Mouse (Mus musculus) MEL (cell line): ENCODE results near the gene Mtcl1. TPM values are rescaled to one million over a fixed set of nuclear protein-coding genes. Genes with fewer than 3 reads are reported as not detected.

Experiments used
- DNase-seq: peaks from one replicate; pipeline ENCODE4 v3.0.0; 2011; ENCODE audit warnings: low read depth, low spot score
- H3K27ac ChIP-seq: 2 replicates; pipeline ENCODE4 v1.5.1; 2012; ENCODE audit warnings: low read depth, mild to moderate bottlenecking, control low read depth, low read length, moderate library complexity; ENCODE audit not compliant: control insufficient read depth
- H3K27me3 ChIP-seq, 2 experiments: fragments of 150-350 bp in 1 of 2; sonication (generic) in 1 of 2; 2 replicates each; pipeline ENCODE4 v1.6.1; 2012; ENCODE audit warnings: low read length in 2 of 2, mild to moderate bottlenecking in 2 of 2, improper control_type of control experiment in 1 of 2, moderate library complexity in 1 of 2; ENCODE audit not compliant: insufficient read depth in 2 of 2, control insufficient read depth in 1 of 2
- H3K36me3 ChIP-seq, 2 experiments: 2 replicates each; pipeline ENCODE4 v1.6.1; 2012 to 2014; ENCODE audit warnings: low read length in 2 of 2, improper control_type of control experiment in 1 of 2, inconsistent platforms in 1 of 2, mild to moderate bottlenecking in 1 of 2; ENCODE audit not compliant: insufficient read depth in 2 of 2, control insufficient read depth in 1 of 2
- H3K4me1 ChIP-seq, 2 experiments: fragments of 150-350 bp in 1 of 2; sonication (generic) in 1 of 2; 2 replicates each; pipeline ENCODE4 v1.6.1; 2012; ENCODE audit warnings: low read length in 2 of 2, improper control_type of control experiment in 1 of 2, mild to moderate bottlenecking in 1 of 2; ENCODE audit not compliant: insufficient read depth in 2 of 2, control insufficient read depth in 1 of 2
- H3K4me3 ChIP-seq, 2 experiments: fragments of 150-350 bp in 1 of 2; sonication (generic) in 1 of 2; 2 replicates each; pipeline ENCODE4 v1.5.1; 2012; ENCODE audit warnings: low read depth in 2 of 2, low read length in 2 of 2, mild to moderate bottlenecking in 2 of 2, moderate library complexity in 2 of 2, control low read depth in 1 of 2, improper control_type of control experiment in 1 of 2; ENCODE audit not compliant: control insufficient read depth in 1 of 2, insufficient read depth in 1 of 2
- H3K79me2 ChIP-seq: 2 replicates; pipeline ENCODE4 v1.6.1; 2012; ENCODE audit warnings: mild to moderate bottlenecking, low read length, moderate library complexity; ENCODE audit not compliant: control insufficient read depth, poor library complexity, insufficient read depth
- H3K9ac ChIP-seq: 2 replicates; pipeline ENCODE4 v1.6.1; 2012; ENCODE audit warnings: low read depth, mild to moderate bottlenecking, control low read depth, low read length, moderate library complexity; ENCODE audit not compliant: control insufficient read depth, poor library complexity, severe bottlenecking
- H3K9me3 ChIP-seq: fragments of 150-350 bp; sonication (generic); replicated peaks from 2 replicates; pipeline ENCODE4 v1.6.1; 2012; ENCODE audit warnings: mild to moderate bottlenecking, low read length, improper control_type of control experiment, moderate library complexity; ENCODE audit not compliant: insufficient read depth
- CTCF ChIP-seq, 3 experiments: IDR thresholded peaks in 2 of 3; conservative IDR thresholded peaks in 1 of 3; 2 replicates each; pipeline ENCODE4 v1.5.1; 2011 to 2012; ENCODE audit warnings: low read length in 3 of 3, low read depth in 2 of 3, mild to moderate bottlenecking in 2 of 3, improper control_type of control experiment in 1 of 3, inconsistent platforms in 1 of 3, mixed read lengths in 1 of 3, moderate library complexity in 1 of 3; ENCODE audit not compliant: control insufficient read depth in 1 of 3, insufficient read depth in 1 of 3, poor library complexity in 1 of 3, severe bottlenecking in 1 of 3
- E2F4 ChIP-seq: IDR thresholded peaks from 2 replicates; pipeline ENCODE4 v1.6.1; 2011; ENCODE audit warnings: low read depth, low read length, improper control_type of control experiment, borderline replicate concordance
- ELF1 ChIP-seq: IDR thresholded peaks from 2 replicates; pipeline ENCODE4 v1.6.1; 2014; ENCODE audit warnings: low read depth, mild to moderate bottlenecking, inconsistent platforms, low read length, improper control_type of control experiment, moderate library complexity
- EP300 ChIP-seq, 2 experiments: IDR thresholded peaks; 2 replicates each; pipeline ENCODE4 v1.6.1; 2011; ENCODE audit warnings: improper control_type of control experiment in 2 of 2, low read length in 2 of 2, low read depth in 1 of 2, mild to moderate bottlenecking in 1 of 2
- GABPA ChIP-seq: IDR thresholded peaks from 2 replicates; pipeline ENCODE4 v1.6.1; 2012; ENCODE audit warnings: low read depth, mild to moderate bottlenecking, inconsistent platforms, low read length, improper control_type of control experiment, moderate library complexity
- GATA1 ChIP-seq: IDR thresholded peaks from 2 replicates; pipeline ENCODE4 v1.6.1; 2011; ENCODE audit warnings: low read depth, low read length, improper control_type of control experiment
- MAFK ChIP-seq: IDR thresholded peaks from 2 replicates; pipeline ENCODE4 v1.6.1; 2011; ENCODE audit warnings: low read depth, mild to moderate bottlenecking, low read length, improper control_type of control experiment, borderline replicate concordance
- MAX ChIP-seq: IDR thresholded peaks from 2 replicates; pipeline ENCODE4 v1.6.1; 2011; ENCODE audit warnings: low read length, improper control_type of control experiment
- MAZ ChIP-seq: IDR thresholded peaks from 2 replicates; pipeline ENCODE4 v1.6.1; 2012; ENCODE audit warnings: low read depth, mild to moderate bottlenecking, inconsistent platforms, low read length, improper control_type of control experiment
- MYB ChIP-seq: IDR thresholded peaks from 2 replicates; pipeline ENCODE4 v1.6.1; 2011; ENCODE audit warnings: mild to moderate bottlenecking, low read depth, low read length, improper control_type of control experiment
- POLR2AphosphoS2 ChIP-seq: IDR thresholded peaks from 2 replicates; pipeline ENCODE4 v1.6.1; 2011; ENCODE audit warnings: low read length, improper control_type of control experiment
- RAD21 ChIP-seq: IDR thresholded peaks from 2 replicates; pipeline ENCODE4 v1.6.1; 2011; ENCODE audit warnings: mild to moderate bottlenecking, low read depth, low read length, improper control_type of control experiment
- RCOR1 ChIP-seq: IDR thresholded peaks from 2 replicates; pipeline ENCODE4 v1.6.1; 2012; ENCODE audit warnings: low read depth, mild to moderate bottlenecking, inconsistent platforms, low read length, improper control_type of control experiment
- TCF12 ChIP-seq: IDR thresholded peaks from 2 replicates; pipeline ENCODE4 v1.6.1; 2014; ENCODE audit warnings: low read depth, mild to moderate bottlenecking, inconsistent platforms, low read length, improper control_type of control experiment, moderate library complexity
- USF1 ChIP-seq: IDR thresholded peaks from 2 replicates; pipeline ENCODE4 v1.6.1; 2014; ENCODE audit warnings: low read depth, mild to moderate bottlenecking, inconsistent platforms, low read length, improper control_type of control experiment, moderate library complexity
- ZKSCAN1 ChIP-seq: IDR thresholded peaks from 2 replicates; pipeline ENCODE4 v1.6.1; 2012; ENCODE audit warnings: low read depth, mild to moderate bottlenecking, inconsistent platforms, low read length, improper control_type of control experiment, moderate library complexity
- ZMIZ1 ChIP-seq: IDR thresholded peaks from 2 replicates; pipeline ENCODE4 v1.6.1; 2012; ENCODE audit warnings: low read depth, mild to moderate bottlenecking, inconsistent platforms, low read length, improper control_type of control experiment, moderate library complexity
- ZNF384 ChIP-seq: IDR thresholded peaks from 2 replicates; pipeline ENCODE4 v1.6.1; 2012; ENCODE audit warnings: low read depth, mild to moderate bottlenecking, inconsistent platforms, low read length, improper control_type of control experiment
- polyA plus RNA-seq, 2 experiments: library from polyadenylated mRNA; stranded (reverse) in 1 of 2; unstranded in 1 of 2; fragments of >175 nt in 1 of 2; fragments of >200 nt in 1 of 2; gene quantifications; 2 replicates each; pipeline versions ENCODE4 v1.2.1 to v1.2.4; 2012; ENCODE audit warnings: low replicate concordance in 2 of 2, low read depth in 1 of 2; ENCODE audit not compliant: insufficient read length in 2 of 2, insufficient read depth in 1 of 2, missing spikeins in 1 of 2
- total RNA-seq: library from RNA; depleted of rRNA; stranded (reverse); fragments of 300-350 nt; gene quantifications from 2 replicates; pipeline ENCODE4 v1.2.3, GENCODE M21; 2012

Gene Mtcl1
- total and polyA plus RNA-seq, 3 experiments: not detected

DNA sequence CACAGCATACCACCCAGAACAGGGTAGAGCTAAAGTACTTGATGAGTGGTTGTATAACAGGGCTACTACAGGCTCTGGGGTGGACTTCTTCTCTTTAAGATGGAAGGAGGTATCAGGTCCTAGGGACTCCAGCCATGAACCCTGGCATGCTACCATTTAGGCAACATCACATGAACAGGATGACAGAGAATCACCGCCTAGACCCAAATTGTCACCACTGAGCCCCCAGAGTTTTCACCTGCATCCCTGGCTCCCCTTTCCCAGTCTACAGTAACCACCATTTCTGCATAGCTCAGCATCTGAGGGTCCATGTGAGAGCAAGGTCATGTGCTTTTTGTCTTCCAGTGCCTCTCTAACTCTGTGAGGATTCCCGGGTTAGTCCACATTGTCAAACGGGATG is 124.7 kb downstream of the Mtcl1 start:
- Histone ChIP-seq H3K36me3 (no peaks in the 10 kb centered on the region), H3K79me2 (no peaks in the 10 kb centered on the region), H3K4me3 (no peak overlapping the region), H3K9me3 (no peaks in the 10 kb centered on the region), H3K9ac (no peak overlapping the region), H3K27me3 (no peaks in the 10 kb centered on the region), H3K27ac (no peak overlapping the region), H3K4me1 (no peaks in the 10 kb centered on the region)
- no peak for DNase-seq
- TF ChIP-seq RCOR1 (no peak), E2F4 (no peak)

DNA sequence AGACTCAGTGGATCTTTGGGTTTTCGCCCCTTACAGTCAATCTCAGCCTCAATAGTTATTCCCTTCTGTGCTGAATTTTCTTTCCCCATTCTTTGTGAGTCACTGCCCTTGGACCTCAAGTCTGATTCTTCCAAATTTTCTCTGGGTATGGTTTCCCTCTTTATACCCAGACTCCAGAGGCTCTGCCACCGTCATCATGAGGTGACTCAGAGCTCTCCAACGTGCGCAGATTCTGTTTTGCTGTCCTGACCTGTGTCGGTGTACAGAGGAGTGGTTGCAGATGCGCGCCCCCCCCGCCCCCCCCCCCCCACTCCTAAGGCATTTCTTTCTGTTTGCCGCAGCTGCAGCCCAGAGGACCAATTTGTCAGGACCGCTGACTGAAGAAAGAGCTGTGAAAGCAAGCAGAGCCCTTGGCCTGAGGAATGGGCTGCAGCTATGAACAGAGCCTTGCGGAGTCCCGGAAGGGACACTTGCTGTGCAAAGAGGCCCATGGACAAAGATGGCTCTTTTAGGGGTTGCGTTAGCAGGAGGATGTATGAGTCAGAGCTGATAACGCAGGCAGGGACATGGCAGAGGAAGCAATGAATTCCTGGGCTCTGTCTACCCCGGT is 126.8 kb downstream of the Mtcl1 start:
- no peaks in the 10 kb centered on the region for H3K36me3 ChIP-seq
- TF ChIP-seq GATA1 (no peak), RCOR1 (no peak), TCF12 (no peak), MAZ (no peak), ZMIZ1 (no peak), ZKSCAN1 (no peak), USF1 (no peak), MYB (no peak), CTCF (IDR thresholded peaks at IDR 0.05 in 2 of 3, conservative IDR thresholded peaks at IDR 0.05 in 1 of 3; ENCODE audit: control insufficient read depth in 1 of 3, insufficient read depth in 1 of 3, low read depth in 2 of 3, low read length in 3 of 3, poor library complexity in 1 of 3, severe bottlenecking in 1 of 3) (no peak), GABPA (no peak)
- TF ChIP-seq, all 39 proteins: peak for 0
- Histone ChIP-seq H3K27me3 (no peaks in the 10 kb centered on the region), H3K4me3 (no peak overlapping the region), H3K9me3 (no peaks in the 10 kb centered on the region), H3K79me2 (no peaks in the 10 kb centered on the region), H3K4me1 (no peaks in the 10 kb centered on the region), H3K27ac (no peak overlapping the region), H3K9ac (no peak overlapping the region)
- no peak for DNase-seq

DNA sequence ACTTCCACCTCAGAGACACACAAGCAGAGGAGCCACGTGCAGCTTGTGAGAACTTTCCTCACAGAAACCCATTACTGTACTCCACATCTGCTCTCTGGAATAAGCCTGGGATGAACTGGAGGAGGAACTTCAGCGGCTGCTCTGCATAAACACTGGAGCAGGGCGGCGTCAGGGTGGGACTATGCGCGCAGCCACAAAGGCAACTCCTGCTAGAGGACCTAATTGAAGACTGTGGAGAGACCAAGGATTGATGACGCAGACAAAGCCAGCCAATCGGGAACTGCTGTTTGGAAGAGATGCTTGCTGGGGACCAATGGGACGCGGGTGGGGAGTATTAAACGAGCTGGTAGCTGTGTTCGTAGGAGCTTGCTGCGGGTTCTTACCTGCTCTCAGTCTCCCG is 127.6 kb downstream of the Mtcl1 start:
- H3K27ac ChIP-seq: no peak overlapping the region
- H3K4me3 ChIP-seq: no peak overlapping the region
- DNase-seq: no peak
- TF ChIP-seq ZMIZ1: no peak
- no peak for TF ChIP-seq CTCF (IDR thresholded peaks at IDR 0.05 in 2 of 3, conservative IDR thresholded peaks at IDR 0.05 in 1 of 3; ENCODE audit: control insufficient read depth in 1 of 3, insufficient read depth in 1 of 3, low read depth in 2 of 3, low read length in 3 of 3, poor library complexity in 1 of 3, severe bottlenecking in 1 of 3)
- TF ChIP-seq TCF12: no peak
- TF ChIP-seq MAZ: no peak
- no peak for TF ChIP-seq ELF1
- TF ChIP-seq EP300 (IDR thresholded peaks at IDR 0.05; ENCODE audit: low read depth in 1 of 2, low read length in 2 of 2): no peak
- no peak for TF ChIP-seq RAD21
- TF ChIP-seq USF1: no peak
- no peak for TF ChIP-seq ZNF384
- no peak for TF ChIP-seq E2F4
- TF ChIP-seq MAX: no peak
- no peak for TF ChIP-seq MAFK
- TF ChIP-seq POLR2AphosphoS2: no peak
- no peaks in the 10 kb centered on the region for H3K79me2 ChIP-seq
- H3K4me1 ChIP-seq: no peaks in the 10 kb centered on the region
- H3K27me3 ChIP-seq: no peaks in the 10 kb centered on the region
- H3K9ac ChIP-seq: no peak overlapping the region
- H3K36me3 ChIP-seq: no peaks in the 10 kb centered on the region
- H3K9me3 ChIP-seq: no peaks in the 10 kb centered on the region
